Mouse (Mus musculus): ENCODE measurements around the gene Ap5s1. TPM values are rescaled to one million over a fixed set of nuclear protein-coding genes. Genes with fewer than 3 reads are reported as not detected.

The Ap5s1 gene
- polyA plus RNA-seq, 1 experiment from 2014 or later: 34.7 TPM

DNA sequence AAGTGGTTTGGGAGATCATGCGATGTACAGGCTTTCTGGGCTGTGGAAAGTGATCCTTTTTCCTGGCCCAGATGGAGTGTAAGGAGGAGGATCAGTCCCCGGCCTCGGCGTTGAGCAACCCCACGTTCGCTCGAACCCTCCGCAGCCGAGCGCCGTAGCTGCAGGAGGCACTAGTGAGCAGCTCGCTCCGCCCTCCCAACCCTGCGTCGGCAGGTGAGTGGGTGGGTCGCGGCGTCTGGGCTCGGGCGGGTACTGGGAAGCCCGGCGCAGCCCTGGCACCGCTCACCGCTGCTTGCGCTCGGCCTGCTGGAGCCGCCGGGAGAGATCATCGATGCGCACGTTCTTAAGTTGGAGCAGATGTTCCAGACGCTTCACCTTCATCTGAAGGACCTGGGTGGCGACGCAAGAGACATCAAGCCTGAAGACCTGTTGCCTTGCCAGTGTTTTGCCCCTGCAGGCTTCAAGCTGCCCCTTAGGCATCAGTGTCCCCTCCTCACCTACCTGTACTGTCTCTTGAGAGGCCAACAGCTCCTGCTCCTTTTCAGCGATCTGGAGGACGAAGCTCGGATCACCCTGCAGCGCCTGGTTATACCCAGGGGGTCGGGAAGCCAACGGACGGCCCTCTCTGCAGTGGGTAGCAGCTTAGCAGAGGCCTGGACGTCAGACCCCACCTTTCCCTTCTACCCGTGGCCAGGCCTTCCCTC is 35.3 kb upstream of the Ap5s1 start:
- peaks cover 3% of the 10 kb centered on the region; the same call in 1 of the 2 replicates for H3K36me3 ChIP-seq (ENCODE audit: control insufficient read depth, insufficient read depth, low read length)
- no peak for ATAC-seq
- no peak overlapping the region for H3K4me3 ChIP-seq (ENCODE audit: low read depth, low read length)
- peaks cover 30% of the 10 kb centered on the region for H3K4me1 ChIP-seq (ENCODE audit: control insufficient read depth, insufficient read depth, low read length)
- 10% methylated on average over 43 of the region's 43 CpGs for WGBS
- H3K27ac ChIP-seq (ENCODE audit: low read length): no peak overlapping the region
- H3K4me2 ChIP-seq (ENCODE audit: low read length): peak overlapping the region; percentile 22
- no peak overlapping the region for H3K9ac ChIP-seq (ENCODE audit: low read depth, low read length)
- no peaks in the 10 kb centered on the region for H3K9me3 ChIP-seq (replicated peaks; ENCODE audit: control insufficient read depth, low read length, poor library complexity, severe bottlenecking)
- peaks cover 23% of the 10 kb centered on the region for H3K27me3 ChIP-seq (ENCODE audit: control insufficient read depth, insufficient read depth, low read depth, low read length)

DNA sequence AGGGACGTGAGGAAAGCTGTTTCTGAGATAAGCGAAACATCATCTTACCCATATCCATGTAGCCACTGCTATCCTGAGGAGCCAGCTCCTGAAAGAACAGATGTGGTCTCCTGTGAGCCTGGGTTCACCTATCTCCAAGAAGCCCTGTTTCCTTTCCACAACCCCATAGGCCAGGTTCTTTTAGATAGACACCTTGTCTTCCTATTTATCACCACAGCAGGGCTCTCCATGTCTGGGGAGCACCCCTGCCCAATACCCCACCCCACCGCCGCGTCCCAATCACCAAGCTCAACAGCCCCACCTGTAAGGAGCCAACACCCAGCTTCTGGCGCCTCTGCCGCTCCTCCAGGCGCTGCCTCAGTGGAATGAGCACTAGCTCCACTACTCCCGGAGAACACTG is 34.6 kb upstream of the Ap5s1 start:
- no peak overlapping the region for H3K27ac ChIP-seq (ENCODE audit: low read length)
- no peak for ATAC-seq

DNA sequence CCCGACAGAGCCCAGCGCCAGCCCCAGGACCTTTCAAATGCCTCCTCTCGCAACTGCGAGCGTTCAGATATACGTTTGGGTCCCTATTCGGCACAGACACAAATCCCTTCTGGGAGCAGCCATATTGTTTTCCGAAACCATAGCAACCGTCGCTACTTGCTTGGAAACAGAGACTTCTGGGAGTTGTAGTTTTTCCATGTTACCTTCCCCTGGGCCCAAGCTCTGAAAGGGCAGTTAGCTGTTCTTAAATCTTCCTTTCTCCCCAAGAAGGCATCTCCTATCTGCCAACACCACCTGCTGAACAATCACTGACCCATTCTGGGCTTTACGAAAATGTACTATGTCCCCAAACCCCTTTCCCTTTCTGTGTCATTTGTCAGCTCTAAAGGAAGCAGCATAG is 32.2 kb upstream of the Ap5s1 start:
- Histone ChIP-seq H3K9ac (ENCODE audit: low read depth, low read length) (peak overlapping the region; percentile 42), H3K4me3 (ENCODE audit: low read depth, low read length) (peak overlapping the region; percentile 42), H3K27ac (ENCODE audit: low read length) (0 out of 2 replicates have a peak overlapping the region, but pooled peaks have one; percentile 10), H3K4me1 (ENCODE audit: control insufficient read depth, insufficient read depth, low read length) (peaks cover 54% of the 10 kb centered on the region), H3K27me3 (ENCODE audit: control insufficient read depth, insufficient read depth, low read depth, low read length) (peaks cover 23% of the 10 kb centered on the region), H3K36me3 (ENCODE audit: control insufficient read depth, insufficient read depth, low read length) (peaks cover 3% of the 10 kb centered on the region; the same call in 1 of the 2 replicates), H3K4me2 (ENCODE audit: low read length) (peak overlapping the region; percentile 88), H3K9me3 (replicated peaks; ENCODE audit: control insufficient read depth, low read length, poor library complexity, severe bottlenecking) (no peaks in the 10 kb centered on the region)
- ATAC-seq: peak; percentile 63
- 4% methylated on average over 11 of the region's 11 CpGs for WGBS

More for the DNA sequence above, 34.6 kb upstream of the Ap5s1 start:
- H3K9me3 ChIP-seq (replicated peaks; ENCODE audit: control insufficient read depth, low read length, poor library complexity, severe bottlenecking): no peaks in the 10 kb centered on the region
- H3K27me3 ChIP-seq (ENCODE audit: control insufficient read depth, insufficient read depth, low read depth, low read length): peaks cover 23% of the 10 kb centered on the region
- 54% methylated on average over 9 of the region's 9 CpGs for WGBS
- no peak overlapping the region for H3K4me2 ChIP-seq (ENCODE audit: low read length)
- no peak overlapping the region for H3K9ac ChIP-seq (ENCODE audit: low read depth, low read length)
- H3K4me3 ChIP-seq (ENCODE audit: low read depth, low read length): no peak overlapping the region
- H3K4me1 ChIP-seq (ENCODE audit: control insufficient read depth, insufficient read depth, low read length): peaks cover 38% of the 10 kb centered on the region
- peaks cover 3% of the 10 kb centered on the region; the same call in 1 of the 2 replicates for H3K36me3 ChIP-seq (ENCODE audit: control insufficient read depth, insufficient read depth, low read length)

GRCm38 (mm10) chr2:131175286-131175944 is 31.5 kb upstream of the Ap5s1 start:
- H3K4me2 ChIP-seq (ENCODE audit: low read length): no peak overlapping the region
- no peak overlapping the region for H3K4me3 ChIP-seq (ENCODE audit: low read depth, low read length)
- no peak overlapping the region for H3K9ac ChIP-seq (ENCODE audit: low read depth, low read length)
- ATAC-seq: no peak
- WGBS: 70% methylated on average over 3 of the region's 3 CpGs
- H3K27me3 ChIP-seq (ENCODE audit: control insufficient read depth, insufficient read depth, low read depth, low read length): peaks cover 23% of the 10 kb centered on the region
- H3K27ac ChIP-seq (ENCODE audit: low read length): no peak overlapping the region
- peaks cover 3% of the 10 kb centered on the region; the same call in 1 of the 2 replicates for H3K36me3 ChIP-seq (ENCODE audit: control insufficient read depth, insufficient read depth, low read length)
- H3K9me3 ChIP-seq (replicated peaks; ENCODE audit: control insufficient read depth, low read length, poor library complexity, severe bottlenecking): no peaks in the 10 kb centered on the region
- peaks cover 54% of the 10 kb centered on the region for H3K4me1 ChIP-seq (ENCODE audit: control insufficient read depth, insufficient read depth, low read length)

DNA sequence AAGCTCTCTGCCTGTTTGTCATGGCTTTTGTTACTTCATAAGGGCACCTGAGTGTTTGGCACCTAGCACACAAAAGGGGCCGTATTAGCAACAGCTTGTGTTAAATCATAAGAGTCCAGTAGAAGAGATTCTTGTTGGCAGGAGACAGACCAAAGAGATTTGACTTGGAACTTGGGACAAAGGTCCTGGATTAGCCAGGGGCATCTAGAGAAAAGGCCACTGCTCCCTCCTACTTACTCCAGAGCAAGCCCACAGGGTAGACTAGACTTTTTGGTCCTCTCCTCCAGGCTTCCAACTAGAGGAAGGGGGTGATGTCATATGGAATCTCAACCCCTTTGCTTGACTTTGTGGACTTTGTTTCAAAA is 31.0 kb upstream of the Ap5s1 start:
- no peaks in the 10 kb centered on the region for H3K9me3 ChIP-seq (replicated peaks; ENCODE audit: control insufficient read depth, low read length, poor library complexity, severe bottlenecking)
- no peak for ATAC-seq
- peaks cover under 1% of the 10 kb centered on the region; the same call in 1 of the 2 replicates for H3K36me3 ChIP-seq (ENCODE audit: control insufficient read depth, insufficient read depth, low read length)
- peaks cover 20% of the 10 kb centered on the region for H3K27me3 ChIP-seq (ENCODE audit: control insufficient read depth, insufficient read depth, low read depth, low read length)
- H3K4me1 ChIP-seq (ENCODE audit: control insufficient read depth, insufficient read depth, low read length): peaks cover 54% of the 10 kb centered on the region
- no peak overlapping the region for H3K9ac ChIP-seq (ENCODE audit: low read depth, low read length)
- no peak overlapping the region for H3K27ac ChIP-seq (ENCODE audit: low read length)
- no peak overlapping the region for H3K4me3 ChIP-seq (ENCODE audit: low read depth, low read length)
- no peak overlapping the region for H3K4me2 ChIP-seq (ENCODE audit: low read length)
- WGBS: 92% methylated on average over 1 of the region's 1 CpGs

GRCm38 (mm10) chr2:131176491-131176890 is 30.4 kb upstream of the Ap5s1 start:
- Histone ChIP-seq H3K9ac (ENCODE audit: low read depth, low read length) (no peak overlapping the region), H3K4me3 (ENCODE audit: low read depth, low read length) (no peak overlapping the region), H3K9me3 (replicated peaks; ENCODE audit: control insufficient read depth, low read length, poor library complexity, severe bottlenecking) (no peaks in the 10 kb centered on the region), H3K27ac (ENCODE audit: low read length) (no peak overlapping the region), H3K27me3 (ENCODE audit: control insufficient read depth, insufficient read depth, low read depth, low read length) (peaks cover 17% of the 10 kb centered on the region), H3K4me1 (ENCODE audit: control insufficient read depth, insufficient read depth, low read length) (peaks cover 54% of the 10 kb centered on the region), H3K4me2 (ENCODE audit: low read length) (peak overlapping the region; percentile 24; the same call in 1 of the 2 replicates), H3K36me3 (ENCODE audit: control insufficient read depth, insufficient read depth, low read length) (no peaks in the 10 kb centered on the region)
- no peak for ATAC-seq
- 65% methylated on average over 5 of the region's 5 CpGs for WGBS

GRCm38 (mm10) chr2:131177932-131178331 is 28.9 kb upstream of the Ap5s1 start:
- Histone ChIP-seq H3K4me2 (ENCODE audit: low read length) (peak overlapping the region; percentile 100), H3K4me1 (ENCODE audit: control insufficient read depth, insufficient read depth, low read length) (peaks cover 54% of the 10 kb centered on the region), H3K9me3 (replicated peaks; ENCODE audit: control insufficient read depth, low read length, poor library complexity, severe bottlenecking) (no peaks in the 10 kb centered on the region), H3K27ac (ENCODE audit: low read length) (no peak overlapping the region), H3K9ac (ENCODE audit: low read depth, low read length) (peak overlapping the region; percentile 95), H3K27me3 (ENCODE audit: control insufficient read depth, insufficient read depth, low read depth, low read length) (peaks cover 5% of the 10 kb centered on the region; the same call in 1 of the 2 replicates), H3K4me3 (ENCODE audit: low read depth, low read length) (peak overlapping the region; percentile 91), H3K36me3 (ENCODE audit: control insufficient read depth, insufficient read depth, low read length) (no peaks in the 10 kb centered on the region)
- WGBS: 85% methylated on average over 9 of the region's 9 CpGs
- no peak for ATAC-seq

- no peaks in the 10 kb centered on the region for H3K9me3 ChIP-seq (replicated peaks; ENCODE audit: control insufficient read depth, low read length, poor library complexity, severe bottlenecking)
- peak overlapping the region; percentile 91 for H3K4me3 ChIP-seq (ENCODE audit: low read depth, low read length)
- H3K27ac ChIP-seq (ENCODE audit: low read length): peak overlapping the region; percentile 97
- H3K4me2 ChIP-seq (ENCODE audit: low read length): peak overlapping the region; percentile 100
- 22% methylated on average over 26 of the region's 26 CpGs for WGBS
- no peaks in the 10 kb centered on the region for H3K27me3 ChIP-seq (ENCODE audit: control insufficient read depth, insufficient read depth, low read depth, low read length)
- H3K4me1 ChIP-seq (ENCODE audit: control insufficient read depth, insufficient read depth, low read length): peaks cover 49% of the 10 kb centered on the region
- H3K9ac ChIP-seq (ENCODE audit: low read depth, low read length): peak overlapping the region; percentile 95
- H3K36me3 ChIP-seq (ENCODE audit: control insufficient read depth, insufficient read depth, low read length): no peaks in the 10 kb centered on the region
- ATAC-seq: peak; percentile 3; the same call in 1 of the 2 replicates
These were observed 28.0 kb upstream of the Ap5s1 start for GRCm38 (mm10) chr2:131178828-131179245.

All from midbrain, embryonic 16.5 days (tissue).